Mouse (Mus musculus) layer of hippocampus, postnatal 25 days (tissue): ENCODE results near the gene Tmem132b. TPM values are rescaled to one million over a fixed set of nuclear protein-coding genes. Genes with fewer than 3 reads are reported as not detected.

Source experiments
- total RNA-seq, 2 experiments: library from RNA; stranded (reverse); gene quantifications; 2 replicates each; pipeline ENCODE4 v1.2.3; 2021

Tmem132b gene
- total RNA-seq, 2 experiments from 2014 or later, result 108 to 121 TPM

Other genes starting within 250 kb of the Tmem132b start
- 10 to 100 TPM; 34.5 to 41.6 TPM for gene Scarb1, start 190.7 kb upstream of the Tmem132b start, total RNA-seq
- under 1 TPM in 1 of 2 experiments, not detected in 1; 0.37 TPM for gene Gm10382, start 142.5 kb upstream of the Tmem132b start, total RNA-seq
- gene Ubc, start 141.6 kb upstream of the Tmem132b start, total RNA-seq, result 100 to 1,000 TPM; 775 to 848 TPM
- 10 to 100 TPM; 11.9 to 14.8 TPM for gene Dhx37, start 97.7 kb upstream of the Tmem132b start, total RNA-seq
- gene Bri3bp, start 90.2 kb upstream of the Tmem132b start, total RNA-seq, result 100 to 1,000 TPM; 101 to 109 TPM
- gene Aacs, start 56.0 kb upstream of the Tmem132b start, total RNA-seq, result 10 to 100 TPM; 62.5 to 66.7 TPM